Mouse (Mus musculus) spleen, postnatal 36 days (tissue): ENCODE measurements around the gene Nfatc4.

Source experiments
- DNase-seq, 2 experiments: peaks; one replicate each; pipeline ENCODE4 v3.0.0; 2022; ENCODE audit warnings: low spot score in 2 of 2, mixed read lengths in 1 of 2

Gene Nfatc4

GRCm38 (mm10) chr14:55883149-55883661 lies 60.3 kb downstream of the Nfatc4 start:
- no peak for DNase-seq
